ENCODE assay signal across 8 mouse cellular contexts in genomic region chr4:44013391-44014070, GRCm38 (mm10). TPM values are rescaled to one million over a fixed set of nuclear protein-coding genes. Genes with fewer than 3 reads are reported as not detected.
DNase-seq lines count a peak whose midpoint lies in the region; ATAC-seq lines count a peak whose summit lies in the region.

No protein-coding gene starts in this region.

- peaks cover 3% of the 10 kb centered on the region; the same call in 1 of the 2 replicates for H3K36me3 ChIP-seq in lung, embryonic 15.5 days
- H3K36me3 ChIP-seq in embryonic facial prominence, embryonic 11.5 days (replicated peaks; ENCODE audit: control insufficient read depth, insufficient read depth, low read depth, low read length): no peaks in the 10 kb centered on the region
- H3K36me3 ChIP-seq in intestine, embryonic 15.5 days: peaks cover 3% of the 10 kb centered on the region; the same call in 1 of the 2 replicates
- H3K36me3 ChIP-seq in neural tube, embryonic 14.5 days (ENCODE audit: control insufficient read depth, insufficient read depth, low read length): no peaks in the 10 kb centered on the region

- ATAC-seq in lung, embryonic 15.5 days (ENCODE audit: borderline replicate concordance, extremely low read depth, low FRiP score, low TSS enrichment): no peak
- no peak for ATAC-seq in embryonic facial prominence, embryonic 11.5 days (replicated peaks; ENCODE audit: insufficient number of reproducible peaks, low FRiP score, low TSS enrichment, low read depth)
- ATAC-seq in intestine, embryonic 15.5 days: no peak
- no peak for ATAC-seq in neural tube, embryonic 14.5 days (ENCODE audit: low read depth)

- no peaks in the 10 kb centered on the region for H3K9me3 ChIP-seq in lung, embryonic 15.5 days
- no peaks in the 10 kb centered on the region for H3K9me3 ChIP-seq in embryonic facial prominence, embryonic 11.5 days (replicated peaks; ENCODE audit: control insufficient read depth, low read length)
- H3K9me3 ChIP-seq in intestine, embryonic 15.5 days: no peaks in the 10 kb centered on the region
- no peaks in the 10 kb centered on the region for H3K9me3 ChIP-seq in neural tube, embryonic 14.5 days (ENCODE audit: control insufficient read depth, low read length)

- H3K9ac ChIP-seq in lung, embryonic 15.5 days: peak overlapping the region; percentile 95
- H3K9ac ChIP-seq in embryonic facial prominence, embryonic 11.5 days (replicated peaks; ENCODE audit: low read length): peak overlapping the region; percentile 74
- H3K9ac ChIP-seq in intestine, embryonic 15.5 days: peak overlapping the region; percentile 92
- peak overlapping the region; percentile 93 for H3K9ac ChIP-seq in neural tube, embryonic 14.5 days (replicated peaks; ENCODE audit: low read depth, low read length)

- no peaks in the 10 kb centered on the region for H3K27me3 ChIP-seq in lung, embryonic 15.5 days
- no peaks in the 10 kb centered on the region for H3K27me3 ChIP-seq in embryonic facial prominence, embryonic 11.5 days (ENCODE audit: control insufficient read depth, insufficient read depth, low read length)
- no peaks in the 10 kb centered on the region for H3K27me3 ChIP-seq in intestine, embryonic 15.5 days (replicated peaks)
- H3K27me3 ChIP-seq in neural tube, embryonic 14.5 days (ENCODE audit: control insufficient read depth, insufficient read depth, low read length): no peaks in the 10 kb centered on the region

- 21% methylated on average over 11 of the region's 11 CpGs for WGBS in lung, embryonic 15.5 days
- 24% methylated on average over 11 of the region's 11 CpGs for WGBS in embryonic facial prominence, embryonic 11.5 days
- 23% methylated on average over 11 of the region's 11 CpGs for WGBS in intestine, embryonic 15.5 days
- 31% methylated on average over 11 of the region's 11 CpGs for WGBS in neural tube, embryonic 14.5 days

- H3K4me2 ChIP-seq in lung, embryonic 15.5 days: peak overlapping the region; percentile 88
- H3K4me2 ChIP-seq in embryonic facial prominence, embryonic 11.5 days (ENCODE audit: low read depth, low read length): peak overlapping the region; percentile 90
- H3K4me2 ChIP-seq in intestine, embryonic 15.5 days (replicated peaks): peak overlapping the region; percentile 84
- H3K4me2 ChIP-seq in neural tube, embryonic 14.5 days (ENCODE audit: low read depth, low read length): peak overlapping the region; percentile 88

- peaks cover 20% of the 10 kb centered on the region for H3K4me1 ChIP-seq in lung, embryonic 15.5 days
- no peaks in the 10 kb centered on the region for H3K4me1 ChIP-seq in embryonic facial prominence, embryonic 11.5 days (ENCODE audit: control insufficient read depth, insufficient read depth, low read length)
- H3K4me1 ChIP-seq in intestine, embryonic 15.5 days (replicated peaks): peaks cover 30% of the 10 kb centered on the region
- peaks cover 17% of the 10 kb centered on the region for H3K4me1 ChIP-seq in neural tube, embryonic 14.5 days (ENCODE audit: control insufficient read depth, insufficient read depth, low read length)

- H3K27ac ChIP-seq in lung, embryonic 15.5 days: no peak overlapping the region
- H3K27ac ChIP-seq in embryonic facial prominence, embryonic 11.5 days (replicated peaks; ENCODE audit: low read depth, low read length): no peak overlapping the region
- H3K27ac ChIP-seq in intestine, embryonic 15.5 days: no peak overlapping the region
- no peak overlapping the region for H3K27ac ChIP-seq in neural tube, embryonic 14.5 days (ENCODE audit: low read depth, low read length)

- H3K4me3 ChIP-seq in lung, embryonic 15.5 days: peak overlapping the region; percentile 94
- peak overlapping the region; percentile 96 for H3K4me3 ChIP-seq in embryonic facial prominence, embryonic 11.5 days (ENCODE audit: low read depth, low read length)
- peak overlapping the region; percentile 99 for H3K4me3 ChIP-seq in intestine, embryonic 15.5 days (replicated peaks)
- H3K4me3 ChIP-seq in neural tube, embryonic 14.5 days (ENCODE audit: low read depth, low read length): peak overlapping the region; percentile 98

- DNase-seq in lung, postnatal 10 days: no peak
- no peak for DNase-seq in embryonic facial prominence, embryonic 11.5 days (ENCODE audit: low spot score)
- DNase-seq in spleen, adult 12 weeks (ENCODE audit: low spot score): no peak
- no peak for DNase-seq in right cerebral cortex, postnatal 4 days
- DNase-seq in kidney, postnatal 4 days: no peak

RNA-seq across cellular contexts. Expression of gene Clta, which starts 9.3 kb away (rescaled TPM):
- 223 TPM in 2 replicates for polyA plus RNA-seq in lung, embryonic 15.5 days (2015; fragmentation: Nextera tagmentation; extraction: Ambion mirVana)
- polyA plus RNA-seq in embryonic facial prominence, embryonic 11.5 days (2014; fragmentation: Nextera tagmentation; extraction: Ambion mirVana): 272 and 273 TPM in 2 replicates
- polyA plus RNA-seq in intestine, embryonic 15.5 days (2015; fragmentation: Nextera tagmentation; extraction: Ambion mirVana): 260 and 272 TPM in 2 replicates
- polyA plus RNA-seq in neural tube, embryonic 14.5 days (2014; fragmentation: Nextera tagmentation; extraction: Ambion mirVana): 349 and 356 TPM in 2 replicates

RNA-seq across cellular contexts. Expression of gene Ccin, which starts 30.2 kb away (rescaled TPM):
- polyA plus RNA-seq in lung, embryonic 15.5 days (2015; fragmentation: Nextera tagmentation; extraction: Ambion mirVana): not detected in 2 replicates
- not detected in 2 replicates for polyA plus RNA-seq in embryonic facial prominence, embryonic 11.5 days (2014; fragmentation: Nextera tagmentation; extraction: Ambion mirVana)
- polyA plus RNA-seq in intestine, embryonic 15.5 days (2015; fragmentation: Nextera tagmentation; extraction: Ambion mirVana): not detected in 2 replicates
- polyA plus RNA-seq in neural tube, embryonic 14.5 days (2014; fragmentation: Nextera tagmentation; extraction: Ambion mirVana): not detected in 2 replicates

RNA-seq across cellular contexts. Expression of gene Glipr2, which starts 56.3 kb away (rescaled TPM):
- 66.8 and 67.9 TPM in 2 replicates for polyA plus RNA-seq in lung, embryonic 15.5 days (2015; fragmentation: Nextera tagmentation; extraction: Ambion mirVana)
- 135 and 142 TPM in 2 replicates for polyA plus RNA-seq in embryonic facial prominence, embryonic 11.5 days (2014; fragmentation: Nextera tagmentation; extraction: Ambion mirVana)
- 85.4 and 88.7 TPM in 2 replicates for polyA plus RNA-seq in intestine, embryonic 15.5 days (2015; fragmentation: Nextera tagmentation; extraction: Ambion mirVana)
- polyA plus RNA-seq in neural tube, embryonic 14.5 days (2014; fragmentation: Nextera tagmentation; extraction: Ambion mirVana): 37.3 and 54.3 TPM in 2 replicates
